Mouse (Mus musculus): ENCODE results near the gene Prss53. TPM values are rescaled to one million over a fixed set of nuclear protein-coding genes. Genes with fewer than 3 reads are reported as not detected.

The Prss53 gene
- total and polyA plus RNA-seq, 3 experiments, result 0.30 TPM; not detected in 2

- Histone ChIP-seq H3K4me2 (ENCODE audit: insufficient read depth, low read depth, poor library complexity, severe bottlenecking) (no peak overlapping the region), H3K4me1 (ENCODE audit: control insufficient read depth in 1 of 2, insufficient read depth in 2 of 2) (peaks cover 7 to 15% of the 10 kb centered on the region in 2 experiments; a peak in 3 of 4 replicates), H3K9ac (ENCODE audit: insufficient read depth, low read depth) (no peak overlapping the region), H3K27ac (ENCODE audit: insufficient read depth, low read depth) (no peak overlapping the region), H3K27me3 (replicated peaks) (no peaks in the 10 kb centered on the region), H3K36me3 (replicated peaks in 1 of 2; ENCODE audit: control insufficient read depth in 1 of 2, insufficient read depth in 1 of 2, low read length in 1 of 2) (peaks cover 14 to 18% of the 10 kb centered on the region in 2 experiments), H3K79me2 (replicated peaks; ENCODE audit: control insufficient read depth, extremely low read depth, insufficient read depth, poor library complexity, severe bottlenecking) (no peaks in the 10 kb centered on the region), H3K4me3 (replicated peaks in 1 of 3; ENCODE audit: low read depth in 2 of 3, low read length in 2 of 3, poor library complexity in 1 of 3) (no peak overlapping the region), H3K9me3 (replicated peaks; ENCODE audit: low read length) (no peaks in the 10 kb centered on the region)
- TF ChIP-seq NELFE (IDR thresholded peaks at IDR 0.05; ENCODE audit: low read depth, low read length), result no peak
- no peak for TF ChIP-seq POLR2A (IDR thresholded peaks at IDR 0.05; ENCODE audit: low read depth, low read length)
- TF ChIP-seq ZC3H11A (IDR thresholded peaks at IDR 0.05; ENCODE audit: low read depth, low read length), result no peak
- no peak for TF ChIP-seq UBTF (IDR thresholded peaks at IDR 0.05; ENCODE audit: low read depth, low read length)
- no peak for TF ChIP-seq EP300 (IDR thresholded peaks at IDR 0.05; ENCODE audit: low read length)
- no peak for TF ChIP-seq SMC3 (IDR thresholded peaks at IDR 0.05; ENCODE audit: low read depth, low read length)
- no peak for TF ChIP-seq MEF2A (IDR thresholded peaks at IDR 0.05; ENCODE audit: borderline replicate concordance, low read depth, low read length)
- no peak for TF ChIP-seq CHD1 (IDR thresholded peaks at IDR 0.05; ENCODE audit: low read depth, low read length)
- TF ChIP-seq ZMIZ1 (IDR thresholded peaks at IDR 0.05; ENCODE audit: low read depth, low read length), result no peak
- TF ChIP-seq ZNF384 (IDR thresholded peaks at IDR 0.05; ENCODE audit: low read depth, low read length), result no peak
- TF ChIP-seq ZKSCAN1 (IDR thresholded peaks at IDR 0.05; ENCODE audit: borderline replicate concordance, low read depth, low read length), result no peak
- TF ChIP-seq E2F4 (IDR thresholded peaks at IDR 0.05; ENCODE audit: insufficient replicate concordance, low read depth, low read length), result no peak
- no peak for TF ChIP-seq JUND (conservative IDR thresholded peaks at IDR 0.05; ENCODE audit: low read depth, low read length)
- TF ChIP-seq ETS1 (conservative IDR thresholded peaks at IDR 0.05; ENCODE audit: low read depth, low read length), result no peak
- no peak for TF ChIP-seq NRF1 (IDR thresholded peaks at IDR 0.05; ENCODE audit: low read depth, low read length)
- TF ChIP-seq KAT2A (IDR thresholded peaks at IDR 0.05; ENCODE audit: insufficient replicate concordance, low read length), result no peak
- TF ChIP-seq RCOR1 (conservative IDR thresholded peaks at IDR 0.05; ENCODE audit: low read depth, low read length), result no peak
- TF ChIP-seq USF1 (IDR thresholded peaks at IDR 0.05; ENCODE audit: low read depth, low read length), result no peak
- no peak for DNase-seq (ENCODE audit: extremely low read depth)
- dilution Hi-C loops (cut with MboI; ENCODE audit: extremely low pct_ligation_motif_present, extremely low pct_unique_long_range_greater_than_20kb, low sequenced_read_pairs), result no loop called here
- in situ Hi-C loops (cut with MboI; ENCODE audit: low pct_ligation_motif_present, low pct_unique_long_range_greater_than_20kb, low sequenced_read_pairs), result no loop called here
Observed at GRCm38 (mm10) chr7:127901772-127902171, 11.0 kb upstream of the Prss53 start.

DNA sequence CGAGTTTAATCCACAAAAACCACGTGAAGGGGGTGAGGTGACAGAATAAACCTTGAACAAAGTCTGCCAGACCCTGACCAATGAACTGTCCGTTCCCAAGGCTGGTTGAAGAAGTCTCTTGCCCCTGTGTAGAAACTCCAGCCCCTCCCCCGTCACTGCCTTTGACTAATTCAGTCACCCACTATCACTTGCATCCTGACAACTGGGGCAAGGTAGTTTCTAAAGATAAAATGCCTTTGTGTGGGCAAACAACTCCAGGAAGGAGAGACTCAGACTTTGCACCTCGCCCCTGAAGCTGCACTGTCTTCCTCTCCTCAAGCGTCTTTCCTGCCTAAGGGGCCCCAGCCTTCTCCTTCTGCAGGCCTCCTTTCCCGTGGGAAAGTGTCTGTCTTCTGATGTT, 9.2 kb upstream of the Prss53 start:
- Histone ChIP-seq H3K79me2 (replicated peaks; ENCODE audit: control insufficient read depth, extremely low read depth, insufficient read depth, poor library complexity, severe bottlenecking) (no peaks in the 10 kb centered on the region), H3K27ac (ENCODE audit: insufficient read depth, low read depth) (no peak overlapping the region), H3K9me3 (replicated peaks; ENCODE audit: low read length) (peaks cover 3% of the 10 kb centered on the region), H3K9ac (ENCODE audit: insufficient read depth, low read depth) (no peak overlapping the region), H3K27me3 (replicated peaks) (no peaks in the 10 kb centered on the region), H3K4me1 (ENCODE audit: control insufficient read depth in 1 of 2, insufficient read depth in 2 of 2) (peaks cover 6 to 9% of the 10 kb centered on the region in 2 experiments; a peak in 3 of 4 replicates), H3K4me2 (ENCODE audit: insufficient read depth, low read depth, poor library complexity, severe bottlenecking) (no peak overlapping the region), H3K36me3 (replicated peaks in 1 of 2; ENCODE audit: control insufficient read depth in 1 of 2, insufficient read depth in 1 of 2, low read length in 1 of 2) (peaks cover 0 to 6% of the 10 kb centered on the region in 2 experiments), H3K4me3 (replicated peaks in 1 of 3; ENCODE audit: low read depth in 2 of 3, low read length in 2 of 3, poor library complexity in 1 of 3) (no peak overlapping the region)
- TF ChIP-seq JUND (conservative IDR thresholded peaks at IDR 0.05; ENCODE audit: low read depth, low read length), result no peak
- DNase-seq (ENCODE audit: extremely low read depth), result no peak
- in situ Hi-C loops (cut with MboI; ENCODE audit: low pct_ligation_motif_present, low pct_unique_long_range_greater_than_20kb, low sequenced_read_pairs) (no loop called here), dilution Hi-C loops (cut with MboI; ENCODE audit: extremely low pct_ligation_motif_present, extremely low pct_unique_long_range_greater_than_20kb, low sequenced_read_pairs) (no loop called here)

All from CH12.LX (cell line).